24 mouse cellular contexts compared by ENCODE assay signal in genomic region chr1:54932456-54933115, GRCm38 (mm10). TPM values are rescaled to one million over a fixed set of nuclear protein-coding genes. Genes with fewer than 3 reads are reported as not detected.
A peak's percentile ranks its signal among the peaks of the same experiment; 100 is the strongest.
DNase-seq lines count a peak whose midpoint lies in the region; ATAC-seq lines count a peak whose summit lies in the region.
"Had no signal": no experiment of that assay in that cellular context is flagged by ENCODE, and none has a peak within 500 bp of the region (broad histone marks: within the 10 kb centered on the region; RNA-seq: fewer than 3 reads in every experiment).

No protein-coding gene starts in this region.

- no peaks in the 10 kb centered on the region for H3K9me3 ChIP-seq in kidney, embryonic 15.5 days (replicated peaks)
- H3K9me3 ChIP-seq: embryonic facial prominence, embryonic 10.5 days; embryonic facial prominence, embryonic 15.5 days; forebrain, embryonic 12.5 days; hindbrain, embryonic 15.5 days; liver, embryonic 15.5 days; midbrain, embryonic 10.5 days; midbrain, embryonic 15.5 days had no signal

- 95% methylated on average over 1 of the region's 1 CpGs for WGBS in kidney, embryonic 15.5 days

- H3K4me2 ChIP-seq in kidney, embryonic 15.5 days = no peak overlapping the region
- H3K4me2 ChIP-seq: embryonic facial prominence, embryonic 15.5 days; forebrain, embryonic 12.5 days; heart, embryonic 11.5 days; hindbrain, embryonic 15.5 days; liver, embryonic 15.5 days; lung, embryonic 14.5 days; midbrain, embryonic 15.5 days had no signal

- peak; percentile 75; the same call in 1 of the 2 replicates for ATAC-seq in cerebellum, adult (ENCODE audit: insufficient number of reproducible peaks, low FRiP score, low TSS enrichment)
- ATAC-seq in kidney, embryonic 15.5 days (replicated peaks; ENCODE audit: low FRiP score) = no peak
- ATAC-seq: midbrain, embryonic 15.5 days had no signal

- no peak overlapping the region for H3K9ac ChIP-seq in kidney, embryonic 15.5 days
- H3K9ac ChIP-seq: embryonic facial prominence, embryonic 15.5 days; forebrain, embryonic 12.5 days; hindbrain, embryonic 15.5 days; liver, embryonic 15.5 days; lung, embryonic 14.5 days; midbrain, embryonic 15.5 days had no signal

- H3K27ac ChIP-seq in kidney, embryonic 15.5 days = no peak overlapping the region
- H3K27ac ChIP-seq: embryonic facial prominence, embryonic 10.5 days; embryonic facial prominence, embryonic 15.5 days; forebrain, embryonic 12.5 days; hindbrain, embryonic 15.5 days; kidney, postnatal 0 days; liver, embryonic 15.5 days; midbrain, embryonic 10.5 days; midbrain, embryonic 15.5 days had no signal

- H3K27me3 ChIP-seq in kidney, embryonic 15.5 days = no peaks in the 10 kb centered on the region
- H3K27me3 ChIP-seq: CH12.LX; embryonic facial prominence, embryonic 15.5 days; forebrain, embryonic 12.5 days; hindbrain, embryonic 15.5 days; midbrain, embryonic 15.5 days had no signal

- no peak for DNase-seq in cerebellum, postnatal 4 days (ENCODE audit: low spot score in 2 of 2)
- peak; percentile 77 for DNase-seq in brain, adult 2 months (ENCODE audit: low read depth, low spot score)
- peak; percentile 55 for DNase-seq in cerebellum, adult 8-10 months
- peak; percentile 69 to 79 for DNase-seq in cerebellum, postnatal 25 days
- no peak for DNase-seq in liver
- DNase-seq: adrenal gland, adult 8-10 months; gastrocnemius, postnatal 10 days; kidney, adult 18-20 months; kidney, postnatal 4 days; lung, embryonic 14.5 days; right cerebral cortex, postnatal 25 days; thymus, postnatal 14 days had no signal

- H3K36me3 ChIP-seq in kidney, embryonic 15.5 days = no peaks in the 10 kb centered on the region
- H3K36me3 ChIP-seq: embryonic facial prominence, embryonic 10.5 days; embryonic facial prominence, embryonic 15.5 days; forebrain, embryonic 12.5 days; hindbrain, embryonic 15.5 days; liver, embryonic 15.5 days; midbrain, embryonic 10.5 days; midbrain, embryonic 15.5 days had no signal

- no peaks in the 10 kb centered on the region for H3K4me1 ChIP-seq in kidney, embryonic 15.5 days
- H3K4me1 ChIP-seq: embryonic facial prominence, embryonic 15.5 days; forebrain, embryonic 12.5 days; hindbrain, embryonic 15.5 days; liver, embryonic 15.5 days; midbrain, embryonic 10.5 days; midbrain, embryonic 15.5 days had no signal

- no peak overlapping the region for H3K4me3 ChIP-seq in kidney, embryonic 15.5 days (replicated peaks)
- H3K4me3 ChIP-seq: embryonic facial prominence, embryonic 10.5 days; embryonic facial prominence, embryonic 15.5 days; forebrain, embryonic 12.5 days; hindbrain, embryonic 15.5 days; liver, embryonic 15.5 days; midbrain, embryonic 10.5 days; midbrain, embryonic 15.5 days had no signal

RNA-seq across cellular contexts. Expression of gene Ankrd44, which starts 6.4 kb away (rescaled TPM):
- 7.4 and 7.9 TPM in 2 replicates for polyA plus RNA-seq in kidney, embryonic 15.5 days (2015; fragmentation: Nextera tagmentation; extraction: Ambion mirVana)

Comparison
In these comparisons a context has a peak if more than half of its experiments do, and no peak if none do; other contexts are left out.
1. DNase-seq: peak in brain, adult 2 months (single experiment), cerebellum, adult 8-10 months (single experiment) and cerebellum, postnatal 25 days (2 of 2); none in cerebellum, postnatal 4 days (0 of 2) and liver (single experiment).